Mouse (Mus musculus): ENCODE measurements around the gene Nsun4.

- no peak for TF ChIP-seq CTCF (IDR thresholded peaks at IDR 0.05; ENCODE audit: borderline replicate concordance, insufficient read depth, low read depth, low read length)
- no peak for TF ChIP-seq POLR2A (IDR thresholded peaks at IDR 0.05; ENCODE audit: borderline replicate concordance, insufficient read depth, low read length)
These were observed 43.5 kb upstream of the Nsun4 start for GRCm38 (mm10) chr4:116097211-116097610.

Measured in cerebellum, adult 2 months (tissue).